Mouse (Mus musculus) hindbrain, embryonic 13.5 days (tissue): ENCODE data around the gene Gpsm3. TPM values are rescaled to one million over a fixed set of nuclear protein-coding genes. Genes with fewer than 3 reads are reported as not detected.

Experiments
- ATAC-seq: fragments of 200-750 bp; cut with Nextera tagmentation; 2 replicates; pipeline ENCODE4 v1.8.0; 2017; ENCODE audit warnings: moderate TSS enrichment; ENCODE audit not compliant: low FRiP score
- H3K27ac ChIP-seq: fragments of 300-500 bp; sonication (generic); 2 replicates; pipeline ENCODE4 v1.5.1; 2015; ENCODE audit warnings: inconsistent platforms, mild to moderate bottlenecking, moderate library complexity
- H3K27me3 ChIP-seq: fragments of 300-500 bp; sonication (generic); 2 replicates; pipeline ENCODE4 v1.6.1; 2015; ENCODE audit warnings: mild to moderate bottlenecking, inconsistent platforms
- H3K36me3 ChIP-seq: fragments of 300-500 bp; sonication (generic); 2 replicates; pipeline ENCODE4 v1.6.1; 2015; ENCODE audit warnings: mild to moderate bottlenecking, inconsistent platforms
- H3K4me1 ChIP-seq: fragments of 300-500 bp; sonication (generic); replicated peaks from 2 replicates; pipeline ENCODE4 v1.6.1; 2015; ENCODE audit warnings: inconsistent platforms
- H3K4me2 ChIP-seq: fragments of 300-500 bp; sonication (generic); 2 replicates; pipeline ENCODE4 v1.6.1; 2015; ENCODE audit warnings: inconsistent platforms, mild to moderate bottlenecking, moderate library complexity
- H3K4me3 ChIP-seq: fragments of 300-500 bp; sonication (generic); 2 replicates; pipeline ENCODE4 v1.5.1; 2015; ENCODE audit warnings: mild to moderate bottlenecking, inconsistent platforms
- H3K9ac ChIP-seq: fragments of 300-500 bp; sonication (generic); 2 replicates; pipeline ENCODE4 v1.6.1; 2015; ENCODE audit warnings: mild to moderate bottlenecking, inconsistent platforms
- H3K9me3 ChIP-seq: fragments of 300-500 bp; sonication (generic); 2 replicates; pipeline ENCODE4 v1.6.1; 2016; ENCODE audit warnings: inconsistent platforms
- WGBS: fragments of 180-500 bp; shearing (Covaris S2); methylation state at CpG from one replicate; pipeline ENCODE4 v1.1.7; 2015; 5-methylcytosine and 5-hydroxymethylcytosine counted together
- polyA plus RNA-seq: library from polyadenylated mRNA; unstranded; fragments of >200 nt; fragmentation: Nextera tagmentation; extraction: Ambion mirVana; gene quantifications from 2 replicates; pipeline ENCODE4 v1.2.1, GENCODE M21; 2015

Gene Gpsm3
- polyA plus RNA-seq, 1 experiment from 2014 or later, result 3.2 TPM

DNA sequence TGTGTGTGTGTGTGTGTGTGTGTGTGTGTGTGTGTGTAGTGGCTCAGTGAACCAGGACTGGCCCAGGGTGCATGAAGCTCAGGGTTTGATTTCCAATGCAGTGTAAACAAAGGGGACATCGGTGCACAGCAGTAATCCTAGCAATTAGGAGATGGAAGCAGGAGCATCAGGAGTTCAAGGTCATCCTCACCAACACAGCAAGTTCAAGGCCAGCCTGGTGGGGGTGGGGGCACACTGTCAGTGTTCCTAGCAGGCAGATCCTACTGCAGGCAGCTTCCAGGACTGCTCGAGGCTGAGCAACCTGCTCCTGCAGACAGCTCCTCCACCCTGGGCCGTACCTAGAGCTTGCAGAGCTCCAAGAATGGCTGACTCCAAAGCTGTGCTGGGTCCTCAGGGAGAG is 27.0 kb upstream of the Gpsm3 start:
- ATAC-seq, result no peak
- H3K27ac ChIP-seq, result no peak overlapping the region
- no peaks in the 10 kb centered on the region for H3K36me3 ChIP-seq
- H3K4me3 ChIP-seq, result no peak overlapping the region
- H3K9ac ChIP-seq, result no peak overlapping the region
- no peaks in the 10 kb centered on the region for H3K9me3 ChIP-seq
- peaks cover 11% of the 10 kb centered on the region for H3K27me3 ChIP-seq
- WGBS, result 66% methylated on average over 3 of the region's 3 CpGs
- peaks cover 10% of the 10 kb centered on the region; the same call in 1 of the 2 replicates for H3K4me1 ChIP-seq
- H3K4me2 ChIP-seq, result no peak overlapping the region

DNA sequence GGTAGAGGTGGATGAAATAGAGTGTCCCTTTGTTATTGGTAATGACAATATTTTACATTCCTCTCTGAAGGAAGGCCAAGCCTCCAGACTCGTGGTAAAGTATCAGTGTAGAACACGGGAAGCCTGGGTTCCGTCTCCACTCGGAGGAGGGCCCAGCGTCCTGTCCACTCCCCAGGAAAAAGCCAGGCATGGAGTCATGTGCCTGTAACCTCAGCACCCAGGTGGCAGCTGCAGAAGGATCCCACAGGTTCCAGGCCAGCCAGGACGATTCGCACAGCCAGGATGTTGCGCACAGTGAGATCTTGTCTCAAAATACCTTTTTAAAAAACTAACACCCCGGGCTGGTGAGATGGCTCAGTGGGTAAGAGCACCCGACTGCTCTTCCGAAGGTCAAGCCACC is 26.3 kb upstream of the Gpsm3 start:
- Histone ChIP-seq H3K4me3 (no peak overlapping the region), H3K4me1 (peaks cover 10% of the 10 kb centered on the region; the same call in 1 of the 2 replicates), H3K9me3 (no peaks in the 10 kb centered on the region), H3K27ac (no peak overlapping the region), H3K4me2 (no peak overlapping the region), H3K27me3 (peaks cover 11% of the 10 kb centered on the region), H3K9ac (no peak overlapping the region), H3K36me3 (no peaks in the 10 kb centered on the region)
- 77% methylated on average over 11 of the region's 11 CpGs for WGBS
- no peak for ATAC-seq

DNA sequence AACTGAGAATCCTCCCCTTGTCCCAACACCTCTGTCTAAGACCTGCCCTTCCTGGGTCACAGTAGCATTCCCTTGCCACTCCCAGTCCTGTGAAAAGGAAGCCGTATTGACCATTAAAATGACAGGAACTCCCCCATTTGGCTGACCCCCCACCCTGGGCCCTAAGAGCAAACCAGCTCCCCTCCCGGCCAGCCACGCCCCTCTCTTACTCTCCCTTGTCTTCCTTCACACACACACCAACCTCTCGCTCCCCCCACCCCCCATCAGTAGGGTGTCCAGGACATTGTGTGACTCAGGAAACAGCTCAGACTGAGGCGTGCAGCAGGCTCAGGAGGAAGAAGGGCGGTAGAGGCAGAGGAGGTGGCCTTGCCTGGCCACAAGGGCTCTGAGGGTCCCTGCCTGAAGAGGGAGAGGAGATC is 25.6 kb upstream of the Gpsm3 start, which contains the start of gene Notch4:
TSS of gene Notch4 (plus strand) at position 266 of the 419 bp plus-strand sequence.
- H3K9ac ChIP-seq, result peak within 1 kb of the TSS; percentile 51; the same call in 1 of the 2 replicates
- no peak for ATAC-seq
- peak within 1 kb of the TSS; percentile 17 for H3K4me2 ChIP-seq
- no peaks in the 10 kb centered on the region for H3K9me3 ChIP-seq
- no peaks in the 10 kb centered on the region for H3K36me3 ChIP-seq
- peaks cover 10% of the 10 kb centered on the region; the same call in 1 of the 2 replicates for H3K4me1 ChIP-seq
- peaks cover 11% of the 10 kb centered on the region for H3K27me3 ChIP-seq
- H3K27ac ChIP-seq, result peak within 1 kb of the TSS; percentile 64
- H3K4me3 ChIP-seq, result no peak within 1 kb of the TSS
- WGBS, result 20% methylated on average over 6 of the region's 6 CpGs

DNA sequence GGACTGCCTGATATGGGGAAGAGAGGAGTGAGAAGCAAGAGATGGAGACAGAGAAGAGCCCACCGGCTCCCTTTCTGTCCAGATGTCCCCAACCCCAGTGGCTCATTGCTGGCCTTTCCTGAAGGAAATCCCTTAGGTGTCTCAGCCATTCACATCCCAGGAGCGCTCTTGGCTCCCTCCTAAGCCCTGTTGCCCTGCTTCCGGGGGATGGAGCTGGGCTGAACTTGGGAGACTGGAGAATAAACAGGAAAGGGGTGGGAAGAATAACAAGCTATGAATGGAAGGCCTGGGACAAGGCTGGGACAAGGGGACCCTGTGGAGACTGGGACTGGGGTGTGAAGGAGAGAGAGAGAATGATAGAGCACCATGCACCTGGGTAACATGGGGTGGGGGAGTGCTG is 24.8 kb upstream of the Gpsm3 start:
- no peak for ATAC-seq
- Histone ChIP-seq H3K27ac (peak overlapping the region; percentile 64), H3K4me2 (peak overlapping the region; percentile 17), H3K9me3 (no peaks in the 10 kb centered on the region), H3K9ac (0 out of 2 replicates have a peak overlapping the region, but pooled peaks have one; percentile 51), H3K4me1 (peaks cover 10% of the 10 kb centered on the region; the same call in 1 of the 2 replicates), H3K4me3 (no peak overlapping the region), H3K36me3 (no peaks in the 10 kb centered on the region), H3K27me3 (peaks cover 11% of the 10 kb centered on the region)
- WGBS, result 59% methylated on average over 3 of the region's 3 CpGs

DNA sequence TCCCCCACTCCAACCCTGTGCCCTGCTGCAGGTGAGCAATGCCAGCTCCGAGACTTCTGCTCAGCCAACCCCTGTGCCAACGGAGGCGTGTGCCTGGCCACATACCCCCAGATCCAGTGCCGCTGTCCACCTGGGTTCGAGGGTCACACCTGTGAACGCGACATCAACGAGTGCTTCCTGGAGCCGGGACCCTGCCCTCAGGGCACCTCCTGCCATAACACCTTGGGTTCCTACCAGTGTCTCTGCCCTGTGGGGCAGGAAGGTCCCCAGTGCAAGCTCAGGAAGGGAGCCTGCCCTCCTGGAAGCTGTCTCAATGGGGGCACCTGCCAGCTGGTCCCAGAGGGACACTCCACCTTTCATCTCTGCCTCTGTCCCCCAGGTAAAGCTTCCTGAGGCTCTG is 22.3 kb upstream of the Gpsm3 start:
- Histone ChIP-seq H3K9me3 (no peaks in the 10 kb centered on the region), H3K36me3 (no peaks in the 10 kb centered on the region), H3K27ac (no peak overlapping the region), H3K27me3 (peaks cover 13% of the 10 kb centered on the region), H3K9ac (no peak overlapping the region), H3K4me2 (no peak overlapping the region), H3K4me3 (no peak overlapping the region), H3K4me1 (peaks cover 7% of the 10 kb centered on the region; the same call in 1 of the 2 replicates)
- WGBS, result 69% methylated on average over 9 of the region's 9 CpGs
- ATAC-seq, result no peak

DNA sequence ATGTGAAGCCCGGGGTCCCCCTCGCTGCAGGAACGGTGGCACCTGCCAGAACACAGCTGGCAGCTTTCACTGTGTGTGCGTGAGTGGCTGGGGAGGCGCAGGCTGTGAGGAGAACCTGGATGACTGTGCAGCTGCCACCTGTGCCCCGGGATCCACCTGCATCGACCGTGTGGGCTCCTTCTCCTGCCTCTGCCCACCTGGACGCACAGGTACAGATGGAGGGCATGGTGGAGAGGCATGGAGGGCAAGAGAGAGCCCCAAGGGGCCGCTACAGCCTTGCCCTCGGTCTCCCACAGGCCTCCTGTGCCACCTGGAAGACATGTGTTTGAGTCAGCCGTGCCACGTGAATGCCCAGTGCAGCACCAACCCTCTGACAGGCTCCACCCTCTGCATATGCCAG is 21.2 kb upstream of the Gpsm3 start:
- Histone ChIP-seq H3K4me2 (no peak overlapping the region), H3K9me3 (no peaks in the 10 kb centered on the region), H3K27me3 (peaks cover 13% of the 10 kb centered on the region), H3K4me3 (no peak overlapping the region), H3K9ac (no peak overlapping the region), H3K4me1 (peaks cover 7% of the 10 kb centered on the region; the same call in 1 of the 2 replicates), H3K27ac (no peak overlapping the region), H3K36me3 (no peaks in the 10 kb centered on the region)
- WGBS, result 82% methylated on average over 13 of the region's 13 CpGs
- no peak for ATAC-seq

DNA sequence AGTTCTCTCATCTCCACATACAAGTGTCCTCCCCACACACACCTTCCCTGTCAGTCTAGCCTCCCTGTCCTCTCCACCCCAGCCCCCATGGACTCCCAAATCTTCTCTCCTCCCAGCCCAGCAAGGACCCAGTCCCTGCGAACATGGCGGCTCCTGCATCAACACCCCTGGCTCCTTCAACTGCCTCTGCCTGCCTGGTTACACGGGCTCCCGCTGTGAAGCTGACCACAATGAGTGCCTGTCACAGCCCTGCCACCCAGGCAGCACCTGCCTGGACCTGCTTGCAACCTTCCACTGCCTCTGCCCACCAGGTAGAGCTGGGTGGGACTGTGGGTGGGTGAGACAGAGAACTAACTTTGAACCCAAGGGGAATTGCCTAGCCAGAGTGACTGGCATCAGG is 19.7 kb upstream of the Gpsm3 start:
- WGBS, result 66% methylated on average over 4 of the region's 4 CpGs
- H3K27me3 ChIP-seq, result peaks cover 13% of the 10 kb centered on the region
- no peak overlapping the region for H3K4me3 ChIP-seq
- H3K4me2 ChIP-seq, result no peak overlapping the region
- no peak for ATAC-seq
- H3K27ac ChIP-seq, result no peak overlapping the region
- no peak overlapping the region for H3K9ac ChIP-seq
- H3K36me3 ChIP-seq, result no peaks in the 10 kb centered on the region
- H3K4me1 ChIP-seq, result no peaks in the 10 kb centered on the region; the same call in 1 of the 2 replicates
- H3K9me3 ChIP-seq, result no peaks in the 10 kb centered on the region

DNA sequence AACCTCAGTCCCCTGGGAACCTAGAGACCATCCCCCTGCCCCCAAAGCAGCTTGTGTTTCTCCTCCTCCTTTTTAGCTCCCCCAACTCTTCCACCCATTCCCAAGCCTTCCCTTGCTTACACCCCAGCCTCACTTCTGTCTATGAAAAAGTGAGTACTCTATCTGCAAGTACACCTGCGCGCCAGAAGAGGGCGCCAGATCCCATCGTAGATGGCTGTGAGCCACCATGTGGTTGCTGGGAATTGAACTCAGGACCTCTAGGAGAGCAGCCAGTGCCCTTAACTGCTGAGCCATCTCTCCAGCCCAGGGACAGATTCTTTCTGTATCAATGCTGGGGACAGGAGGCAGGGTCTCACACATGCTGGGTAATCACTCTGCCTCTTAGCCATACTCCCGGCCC is 17.7 kb upstream of the Gpsm3 start:
- H3K4me1 ChIP-seq, result no peaks in the 10 kb centered on the region; the same call in 1 of the 2 replicates
- H3K36me3 ChIP-seq, result no peaks in the 10 kb centered on the region
- H3K9ac ChIP-seq, result no peak overlapping the region
- H3K9me3 ChIP-seq, result no peaks in the 10 kb centered on the region
- no peak overlapping the region for H3K4me3 ChIP-seq
- no peak overlapping the region for H3K27ac ChIP-seq
- no peak overlapping the region for H3K4me2 ChIP-seq
- 14% methylated on average over 5 of the region's 5 CpGs for WGBS
- H3K27me3 ChIP-seq, result peaks cover 5% of the 10 kb centered on the region; the same call in 1 of the 2 replicates
- ATAC-seq, result no peak

DNA sequence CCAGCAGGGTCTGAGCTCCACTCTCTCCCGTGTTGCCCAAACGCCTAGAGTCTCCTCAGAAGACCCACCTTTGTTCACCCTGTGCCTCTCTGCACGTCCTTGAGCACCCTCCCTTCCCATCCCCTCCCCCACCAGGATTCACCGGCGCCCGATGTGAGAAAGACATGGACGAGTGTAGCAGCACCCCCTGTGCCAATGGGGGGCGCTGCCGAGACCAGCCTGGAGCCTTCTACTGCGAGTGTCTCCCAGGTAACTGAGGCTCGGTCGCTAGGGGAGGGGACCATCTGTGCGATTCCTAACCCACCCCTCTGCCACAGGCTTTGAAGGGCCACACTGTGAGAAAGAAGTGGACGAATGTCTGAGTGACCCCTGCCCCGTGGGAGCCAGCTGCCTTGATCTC is 17.2 kb upstream of the Gpsm3 start:
- no peaks in the 10 kb centered on the region; the same call in 1 of the 2 replicates for H3K4me1 ChIP-seq
- WGBS, result 12% methylated on average over 15 of the region's 15 CpGs
- no peak overlapping the region for H3K9ac ChIP-seq
- H3K27me3 ChIP-seq, result peaks cover 4% of the 10 kb centered on the region; the same call in 1 of the 2 replicates
- no peaks in the 10 kb centered on the region for H3K9me3 ChIP-seq
- ATAC-seq, result no peak
- H3K4me3 ChIP-seq, result no peak overlapping the region
- H3K27ac ChIP-seq, result no peak overlapping the region
- no peaks in the 10 kb centered on the region for H3K36me3 ChIP-seq
- H3K4me2 ChIP-seq, result no peak overlapping the region

DNA sequence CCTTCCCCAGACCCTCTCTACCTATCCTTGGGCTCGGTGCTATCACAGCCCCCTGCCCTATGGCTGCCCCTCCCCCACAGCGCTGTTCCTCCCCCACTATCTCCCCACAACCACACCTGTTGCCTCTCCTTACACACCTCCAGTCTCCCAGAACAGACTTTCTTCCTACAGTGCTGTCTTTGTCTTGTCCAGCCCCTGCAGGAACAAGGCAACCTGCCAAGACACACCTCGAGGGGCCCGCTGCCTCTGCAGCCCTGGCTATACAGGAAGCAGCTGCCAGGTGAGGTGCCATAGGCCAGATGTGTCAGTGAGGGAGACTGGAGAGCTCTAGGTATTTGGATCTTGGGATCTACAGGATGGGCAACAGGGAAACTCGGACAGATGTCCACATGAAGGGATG is 13.0 kb upstream of the Gpsm3 start:
- Histone ChIP-seq H3K27me3 (no peaks in the 10 kb centered on the region), H3K4me2 (no peak overlapping the region), H3K36me3 (no peaks in the 10 kb centered on the region), H3K9ac (no peak overlapping the region), H3K27ac (no peak overlapping the region), H3K4me3 (no peak overlapping the region), H3K9me3 (no peaks in the 10 kb centered on the region), H3K4me1 (no peaks in the 10 kb centered on the region)
- ATAC-seq, result no peak
- 78% methylated on average over 5 of the region's 5 CpGs for WGBS

DNA sequence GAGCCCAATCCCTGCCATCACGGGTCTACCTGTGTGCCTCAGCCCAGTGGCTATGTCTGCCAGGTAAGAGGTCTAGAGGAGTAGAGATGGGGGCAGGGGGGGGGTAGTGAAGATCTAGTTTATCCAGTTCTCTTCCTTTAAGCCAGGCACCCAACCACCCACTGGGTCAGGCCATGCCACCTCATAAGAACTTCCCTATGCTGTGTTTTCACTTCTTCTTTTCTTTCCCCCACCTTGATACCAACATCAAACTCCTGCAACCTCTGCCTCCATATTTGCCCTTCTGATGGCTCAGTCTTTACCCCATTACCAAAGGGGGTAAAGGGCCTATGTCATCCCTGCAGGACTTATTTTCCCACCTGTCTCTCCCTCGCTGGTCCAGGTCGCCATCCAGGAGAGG is 11.5 kb upstream of the Gpsm3 start:
- Histone ChIP-seq H3K9me3 (no peaks in the 10 kb centered on the region), H3K4me3 (no peak overlapping the region), H3K27me3 (no peaks in the 10 kb centered on the region), H3K27ac (no peak overlapping the region), H3K4me2 (no peak overlapping the region), H3K9ac (no peak overlapping the region), H3K36me3 (no peaks in the 10 kb centered on the region), H3K4me1 (no peaks in the 10 kb centered on the region)
- 92% methylated on average over 3 of the region's 3 CpGs for WGBS
- ATAC-seq, result no peak

DNA sequence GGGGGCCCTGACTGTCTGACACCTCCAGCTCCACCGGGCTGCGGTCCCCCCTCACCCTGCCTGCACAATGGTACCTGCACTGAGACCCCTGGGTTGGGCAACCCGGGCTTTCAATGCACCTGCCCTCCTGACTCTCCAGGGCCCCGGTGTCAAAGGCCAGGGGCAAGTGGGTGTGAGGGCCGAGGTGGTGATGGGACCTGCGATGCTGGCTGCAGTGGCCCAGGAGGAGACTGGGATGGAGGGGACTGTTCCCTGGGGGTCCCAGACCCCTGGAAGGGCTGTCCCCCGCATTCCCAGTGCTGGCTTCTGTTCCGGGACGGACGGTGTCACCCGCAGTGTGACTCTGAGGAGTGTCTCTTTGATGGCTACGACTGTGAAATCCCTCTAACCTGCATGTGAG is 7.1 kb upstream of the Gpsm3 start:
- Histone ChIP-seq H3K27me3 (no peaks in the 10 kb centered on the region), H3K4me2 (no peak overlapping the region), H3K9me3 (no peaks in the 10 kb centered on the region), H3K27ac (no peak overlapping the region), H3K4me3 (no peak overlapping the region), H3K36me3 (no peaks in the 10 kb centered on the region), H3K4me1 (peaks cover 12% of the 10 kb centered on the region), H3K9ac (no peak overlapping the region)
- WGBS, result 85% methylated on average over 12 of the region's 12 CpGs
- no peak for ATAC-seq

DNA sequence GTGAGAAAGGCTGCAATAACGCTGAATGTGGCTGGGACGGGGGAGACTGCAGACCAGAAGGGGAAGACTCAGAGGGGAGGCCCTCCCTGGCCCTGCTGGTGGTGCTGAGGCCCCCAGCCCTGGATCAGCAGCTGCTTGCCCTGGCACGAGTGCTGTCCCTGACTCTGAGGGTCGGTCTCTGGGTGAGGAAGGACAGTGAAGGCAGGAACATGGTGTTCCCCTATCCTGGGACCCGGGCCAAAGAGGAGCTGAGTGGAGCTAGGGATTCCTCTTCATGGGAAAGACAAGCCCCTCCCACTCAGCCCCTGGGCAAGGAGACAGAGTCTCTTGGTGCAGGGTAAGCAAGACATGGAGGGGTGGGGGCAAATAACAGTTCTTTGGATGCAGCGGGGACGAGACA is 6.2 kb upstream of the Gpsm3 start:
- Histone ChIP-seq H3K27me3 (no peaks in the 10 kb centered on the region), H3K9ac (no peak overlapping the region), H3K4me3 (no peak overlapping the region), H3K9me3 (no peaks in the 10 kb centered on the region), H3K36me3 (no peaks in the 10 kb centered on the region), H3K4me2 (no peak overlapping the region), H3K27ac (0 out of 2 replicates have a peak overlapping the region, but pooled peaks have one; percentile 23), H3K4me1 (peaks cover 19% of the 10 kb centered on the region)
- no peak for ATAC-seq
- 60% methylated on average over 7 of the region's 7 CpGs for WGBS
